Mouse (Mus musculus): ENCODE measurements around the gene Map3k5.

DNA sequence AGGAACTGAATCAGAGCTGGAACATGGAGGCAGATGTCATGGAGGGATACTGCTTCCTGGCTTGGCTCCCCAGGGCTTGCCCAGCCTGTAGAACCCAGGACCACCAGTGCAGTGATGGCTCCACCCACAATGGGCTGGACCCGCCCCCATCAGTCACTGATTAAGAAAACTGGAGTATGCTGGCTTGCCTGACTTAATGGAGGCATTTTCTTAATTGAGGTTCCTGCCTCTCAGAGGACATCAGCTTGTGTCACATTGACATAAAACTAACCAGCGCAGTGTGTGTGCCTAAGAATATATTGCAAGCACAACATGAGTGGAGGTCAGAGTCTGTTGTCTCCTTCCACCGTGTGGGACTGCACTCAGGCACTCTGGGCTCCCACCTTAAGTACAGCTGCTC is 158.1 kb downstream of the Map3k5 start:
- TF ChIP-seq CTCF (conservative IDR thresholded peaks at IDR 0.05; ENCODE audit: insufficient read depth, insufficient read length, low read depth, low read length) (no peak), POLR2A (IDR thresholded peaks at IDR 0.05; ENCODE audit: low read depth, low read length) (no peak)
